Mouse (Mus musculus) monocyte, adult 5-6 weeks (primary cell): Measurements from ENCODE around the gene Mcpt4. TPM values are rescaled to one million over a fixed set of nuclear protein-coding genes. Genes with fewer than 3 reads are reported as not detected.

Source experiments
- ATAC-seq: fragments of 153-309, 156-312 bp; replicated peaks from 2 replicates; pipeline ENCODE4 v1.8.0; 2017; ENCODE audit warnings: mild to moderate bottlenecking; ENCODE audit not compliant: low TSS enrichment, insufficient number of reproducible peaks, severe bottlenecking, poor library complexity, low FRiP score
- total RNA-seq: library from RNA; stranded (forward); fragments of 200-1000, 200-491, 200-594 nt; gene quantifications from 3 replicates; pipeline ENCODE4 v1.2.3, GENCODE M21; 2017

The Mcpt4 gene
- total RNA-seq, 1 experiment from 2014 or later = not detected

DNA sequence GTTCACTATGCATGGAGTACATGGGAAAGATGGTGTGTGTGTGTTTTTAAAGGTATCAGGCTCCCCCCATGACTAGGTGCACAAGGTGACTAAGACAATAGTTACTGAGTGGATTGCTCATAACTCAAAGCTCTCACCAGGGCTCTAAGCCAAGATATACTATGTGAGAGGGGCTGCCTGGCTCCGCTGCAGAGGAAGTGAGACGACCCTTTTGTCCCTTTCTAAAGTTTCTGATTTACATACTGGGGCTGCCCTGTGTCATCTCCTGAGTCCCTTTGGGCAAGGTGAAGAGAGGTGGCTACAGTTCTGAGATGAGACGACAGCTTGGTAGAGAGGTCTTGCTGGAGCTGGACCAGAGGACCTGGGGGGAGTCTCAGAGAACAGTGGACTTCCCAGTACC, 49.0 kb downstream of the Mcpt4 start:
- ATAC-seq = no peak

Other genes starting within 250 kb of the Mcpt4 start
- not detected in 3 replicates for gene Nfatc4, start 239.2 kb downstream of the Mcpt4 start, total RNA-seq
- gene Nynrin, start 208.3 kb downstream of the Mcpt4 start, total RNA-seq = 0.10 to 0.75 TPM (median 0.49 TPM) in 3 replicates
- 0.38 TPM in 1 of 3 replicates, not detected in the others for gene Cbln3, start 177.9 kb downstream of the Mcpt4 start, total RNA-seq
- 72.1 to 108 TPM (median 80.9 TPM) in 3 replicates for gene Khnyn, start 177.4 kb downstream of the Mcpt4 start, total RNA-seq
- gene Sdr39u1, start 162.0 kb downstream of the Mcpt4 start, total RNA-seq = 3.1 to 12.3 TPM (median 6.2 TPM) in 3 replicates
- gene Cma1, start 117.6 kb downstream of the Mcpt4 start, total RNA-seq = 136 to 337 TPM (median 173 TPM) in 3 replicates
- gene Cma2, start 111.3 kb downstream of the Mcpt4 start, total RNA-seq = not detected in 3 replicates
- gene Mcpt1, start 44.3 kb downstream of the Mcpt4 start, total RNA-seq = not detected in 3 replicates
- gene Mcpt9, start 31.8 kb downstream of the Mcpt4 start, total RNA-seq = not detected in 3 replicates
- gene Mcpt2, start 20.3 kb downstream of the Mcpt4 start, total RNA-seq = not detected in 3 replicates
- 8.4 to 33.5 TPM (median 9.9 TPM) in 3 replicates for gene Mcpt8, start 23.0 kb upstream of the Mcpt4 start, total RNA-seq
- 0.43 TPM in 1 of 3 replicates, not detected in the others for gene Ctsg, start 40.3 kb upstream of the Mcpt4 start, total RNA-seq
- gene Gzme, start 58.3 kb upstream of the Mcpt4 start, total RNA-seq = not detected in 3 replicates
- not detected in 3 replicates for gene Gzmd, start 70.3 kb upstream of the Mcpt4 start, total RNA-seq
- gene Gzmg, start 97.3 kb upstream of the Mcpt4 start, total RNA-seq = not detected in 3 replicates
- gene Gzmn, start 112.3 kb upstream of the Mcpt4 start, total RNA-seq = 1.8 TPM in 1 of 3 replicates, not detected in the others
- gene Gzmf, start 149.1 kb upstream of the Mcpt4 start, total RNA-seq = not detected in 3 replicates
- 2.5 to 7.6 TPM in 2 of 3 replicates, not detected in the other for gene Gzmc, start 172.3 kb upstream of the Mcpt4 start, total RNA-seq
- gene Gzmb, start 199.9 kb upstream of the Mcpt4 start, total RNA-seq = 264 to 599 TPM (median 278 TPM) in 3 replicates